7 mouse cellular contexts compared by ENCODE assay signal in genomic region chr15:98586141-98586540, GRCm38 (mm10). TPM values are rescaled to one million over a fixed set of nuclear protein-coding genes. Genes with fewer than 3 reads are reported as not detected.
"Had no signal": no experiment of that assay in that cellular context is flagged by ENCODE, and none has a peak within 500 bp of the region (broad histone marks: within the 10 kb centered on the region; RNA-seq: fewer than 3 reads in every experiment).

No protein-coding gene starts in this region.

RNA-seq across cellular contexts. Expression of gene 4930415O20Rik, which starts 15.3 kb away (rescaled TPM):
- polyA plus RNA-seq: liver, adult 2 months; lung, embryonic 15.5 days; macrophage; midbrain, embryonic 12.5 days; midbrain, embryonic 16.5 days; neural tube, embryonic 13.5 days; urinary bladder, adult 2 months had no signal
